Mouse (Mus musculus) retina, postnatal 7 days (tissue): ENCODE measurements around the gene Pdk3.

Source experiments
- DNase-seq: peaks from one replicate; pipeline ENCODE4 v3.0.0-alpha.2; 2012; ENCODE audit warnings: low read depth, low spot score

Pdk3 gene

DNA sequence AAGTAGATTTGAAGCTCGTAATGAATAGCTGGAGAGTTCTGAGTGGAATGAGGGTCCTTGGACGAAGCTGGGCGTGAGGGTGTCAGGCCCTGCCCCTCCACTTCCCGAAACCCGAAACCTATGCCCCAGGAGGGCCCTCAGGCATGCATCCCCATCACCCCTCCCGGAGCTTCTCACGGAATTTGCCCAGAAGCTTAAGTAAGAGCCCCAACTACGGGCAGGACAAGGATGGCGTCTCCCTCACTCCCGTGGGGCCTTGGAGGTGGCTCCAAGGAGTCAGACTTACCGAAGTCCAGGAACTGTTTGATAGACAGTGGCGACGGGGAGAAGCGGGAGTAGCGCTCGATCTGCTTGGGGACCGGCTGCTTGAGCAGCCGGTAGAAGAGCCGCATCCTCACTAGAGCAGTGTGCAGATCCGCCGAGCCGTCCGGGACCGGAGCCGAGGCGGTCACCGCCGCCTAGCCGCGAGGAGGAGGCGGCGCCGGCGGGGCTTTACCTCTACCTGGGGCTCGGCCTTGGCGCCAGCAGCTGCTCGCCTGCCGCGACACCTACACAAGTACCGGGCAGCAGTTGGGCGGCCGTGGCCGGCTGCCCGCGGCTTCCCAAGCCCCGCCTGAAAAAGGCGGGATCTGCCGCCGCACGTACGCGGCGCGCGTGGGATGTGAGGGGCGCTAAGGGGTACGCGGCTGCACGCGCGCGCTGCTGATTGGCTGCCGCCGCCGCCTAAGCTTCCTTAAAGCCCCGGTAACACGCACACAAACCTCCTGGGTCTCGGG, at the start of gene Pdk3:
Pdk3 (minus strand) TSS at position 641 of the 776 bp plus-strand sequence.
- peak; percentile 68 for DNase-seq

GRCm38 (mm10) chrX:93877634-93878016, 45.6 kb upstream of the Pdk3 start:
- DNase-seq = no peak

GRCm38 (mm10) chrX:93876981-93877633, 45.1 kb upstream of the Pdk3 start:
- no peak for DNase-seq

DNA sequence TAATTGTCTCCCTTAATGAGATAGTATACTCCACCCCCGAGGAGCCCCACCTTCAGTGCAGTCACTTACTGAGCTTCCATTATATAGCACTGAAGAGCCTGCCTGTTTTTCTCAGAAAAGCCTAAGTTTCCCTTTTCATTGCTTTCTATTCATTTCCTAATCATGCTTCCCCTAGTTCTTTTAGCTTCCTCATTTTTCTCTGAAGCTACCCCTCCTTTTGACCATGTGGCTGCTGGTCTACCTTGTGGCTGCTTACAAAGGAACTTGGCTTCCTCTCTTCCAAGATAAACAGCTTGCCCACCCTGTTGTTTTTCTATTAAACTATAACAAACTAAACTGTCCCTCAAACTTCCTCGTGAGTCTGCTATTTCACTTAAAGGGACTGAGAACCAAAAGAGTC, 31.4 kb upstream of the Pdk3 start:
- DNase-seq = no peak

- no peak for DNase-seq
Measured at GRCm38 (mm10) chrX:93862525-93863086, 30.6 kb upstream of the Pdk3 start.

DNA sequence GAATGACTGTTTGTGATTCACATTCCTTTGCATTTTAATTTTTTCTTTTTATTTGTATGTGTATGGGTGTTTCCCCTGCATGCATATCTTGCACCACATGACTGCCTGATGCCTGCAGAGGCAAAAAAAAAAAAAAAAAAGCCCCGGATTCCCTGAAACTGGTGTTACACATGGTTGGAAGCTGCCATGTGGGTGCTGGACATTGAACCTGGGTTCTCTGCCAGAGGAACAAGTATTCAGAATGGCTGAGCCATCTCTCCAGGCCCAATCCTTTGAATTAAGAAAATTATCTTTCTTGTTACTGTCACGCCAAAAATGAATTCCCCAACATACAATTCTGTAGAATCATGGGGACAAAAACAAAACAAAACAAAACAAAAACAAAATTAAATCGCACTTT, 25.8 kb upstream of the Pdk3 start:
- no peak for DNase-seq

- DNase-seq = no peak
Measured at GRCm38 (mm10) chrX:93832337-93832884, 410 bp upstream of the Pdk3 start.

GRCm38 (mm10) chrX:93825787-93826186, 6.2 kb downstream of the Pdk3 start:
- no peak for DNase-seq

- no peak for DNase-seq
Measured at GRCm38 (mm10) chrX:93808040-93808439, 24.0 kb downstream of the Pdk3 start.

DNA sequence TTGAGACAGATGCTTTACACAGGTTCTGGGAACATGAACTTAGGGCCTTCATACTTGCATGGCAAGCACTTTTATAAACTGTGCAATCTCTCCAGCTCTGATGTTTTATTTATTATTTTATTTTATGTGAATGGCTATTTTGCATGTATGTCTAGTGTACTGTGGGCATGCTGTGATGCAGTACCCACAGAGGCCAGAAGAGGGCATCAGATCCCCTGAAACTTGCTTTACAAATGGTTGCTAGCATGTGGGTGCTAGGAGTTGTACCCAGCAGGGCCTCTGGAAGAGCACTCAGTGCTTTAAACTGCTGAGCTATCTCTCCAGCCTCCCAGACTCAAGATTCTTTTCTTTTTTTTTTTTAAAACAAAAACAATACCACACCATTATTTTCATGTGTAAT, 38.8 kb downstream of the Pdk3 start:
- DNase-seq = peak; percentile 1

GRCm38 (mm10) chrX:93789562-93789961, 42.4 kb downstream of the Pdk3 start:
- DNase-seq = no peak

GRCm38 (mm10) chrX:93760770-93761169, 71.2 kb downstream of the Pdk3 start:
- no peak for DNase-seq

- DNase-seq = no peak
Measured at GRCm38 (mm10) chrX:93756867-93757455, 75.0 kb downstream of the Pdk3 start.

- DNase-seq = no peak
Measured at GRCm38 (mm10) chrX:93755210-93755842, 76.7 kb downstream of the Pdk3 start.

GRCm38 (mm10) chrX:93750566-93750965, 81.4 kb downstream of the Pdk3 start:
- DNase-seq = no peak

DNA sequence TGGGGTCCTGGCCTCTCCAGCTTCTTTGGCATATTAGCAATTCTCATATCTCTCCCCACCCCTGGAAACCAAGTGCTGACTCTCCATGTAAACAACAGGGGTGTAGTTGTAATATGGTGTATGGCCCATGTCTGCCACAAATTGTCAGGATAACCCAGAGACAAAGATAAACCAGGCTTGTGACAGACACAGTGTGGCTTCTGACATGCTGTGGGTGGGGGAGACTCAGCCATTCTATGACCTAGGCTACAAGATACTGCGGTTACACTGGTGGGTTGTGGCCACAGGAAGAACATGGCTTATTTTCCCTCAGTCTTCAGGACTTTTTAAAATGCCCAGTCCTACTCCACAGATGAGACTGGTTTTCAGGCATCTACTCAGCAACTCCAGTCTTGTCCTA, 82.8 kb downstream of the Pdk3 start:
- no peak for DNase-seq

DNA sequence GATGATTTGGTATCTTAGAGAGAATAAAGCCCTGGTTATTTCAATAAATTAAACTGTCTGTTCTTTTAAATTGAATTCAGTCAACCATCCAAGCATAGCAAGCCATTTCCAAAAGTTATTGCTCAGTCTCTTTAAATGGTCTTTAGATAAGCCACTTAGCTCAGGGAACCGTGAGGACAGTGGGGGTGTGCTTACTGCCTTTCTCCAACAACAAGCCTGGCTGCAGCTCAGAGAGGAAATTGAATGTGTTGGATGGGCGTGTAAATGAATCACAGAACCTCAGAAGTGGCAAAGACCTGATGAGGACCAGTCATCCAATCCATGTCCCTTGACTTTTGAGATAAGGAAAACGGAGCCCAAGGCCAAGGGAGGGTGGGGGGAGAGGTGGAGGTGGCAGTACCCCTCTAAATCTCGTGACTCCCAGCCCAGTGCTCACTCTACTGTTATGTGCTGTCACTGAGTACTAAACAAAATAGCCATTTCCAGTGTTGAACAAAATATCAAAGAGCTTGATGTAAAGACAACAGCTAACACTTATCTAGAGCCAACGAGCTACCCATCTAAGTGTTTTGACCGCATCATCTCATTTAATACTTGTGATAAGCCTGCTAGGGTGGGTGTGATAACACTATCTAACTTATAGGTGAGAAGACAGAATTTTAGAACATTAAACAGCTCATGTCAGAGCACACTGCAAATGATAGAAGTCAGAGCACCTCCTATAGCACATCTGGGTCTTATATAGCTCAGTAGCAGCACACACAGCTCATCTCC, 98.8 kb downstream of the Pdk3 start:
- DNase-seq = no peak

DNA sequence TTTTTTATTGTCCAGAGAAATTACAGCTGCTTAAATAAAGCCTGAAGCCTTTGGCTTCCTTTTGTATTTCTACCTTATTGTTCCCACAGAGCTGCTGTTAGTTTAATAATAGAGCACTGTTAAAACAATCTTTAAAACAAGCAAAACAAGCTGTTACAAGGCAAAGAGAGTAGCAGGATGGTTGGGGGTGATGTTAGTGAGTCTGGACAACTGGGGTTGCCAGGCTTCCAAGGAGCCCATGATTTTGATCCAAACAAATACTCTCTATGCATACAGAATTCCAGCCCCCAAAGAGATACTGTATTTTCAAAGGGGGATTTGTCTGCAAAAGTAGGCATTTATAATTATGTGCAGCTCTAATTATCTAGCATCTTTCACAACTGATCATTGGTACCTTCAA, 99.6 kb downstream of the Pdk3 start:
- DNase-seq = no peak

GRCm38 (mm10) chrX:93730854-93731253, 101.1 kb downstream of the Pdk3 start:
- DNase-seq = no peak

DNA sequence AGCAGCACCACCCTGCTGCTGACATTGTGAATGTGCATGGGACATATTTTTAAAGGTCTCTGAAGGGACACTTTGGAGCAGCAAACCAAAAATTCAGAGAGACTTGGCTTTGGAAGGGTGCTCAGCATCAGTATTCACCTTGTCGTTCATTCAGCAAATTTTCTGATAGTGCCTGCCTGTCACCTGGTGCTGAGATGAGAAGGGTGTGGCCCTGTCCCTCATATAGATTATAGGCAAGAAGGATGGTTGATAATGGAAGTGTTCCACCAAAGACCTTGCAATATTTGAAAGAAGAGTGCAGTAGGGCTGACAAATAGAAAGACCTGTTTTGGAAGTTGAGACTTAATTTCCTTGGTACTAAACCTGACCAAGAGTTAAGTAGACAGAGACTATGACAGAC, 102.5 kb downstream of the Pdk3 start:
- no peak for DNase-seq
